Mouse (Mus musculus) splenic B cell, adult 2 months (primary cell): ENCODE measurements around the gene Parp2.
A peak's percentile ranks its signal among the peaks of the same experiment; 100 is the strongest.

Experiments
- DNase-seq: peaks from one replicate; pipeline ENCODE4 v3.0.0-alpha.2; 2011; ENCODE audit warnings: low read depth, low spot score
- H3K27me3 ChIP-seq: 2 replicates; pipeline ENCODE4 v1.6.1; 2012; ENCODE audit warnings: mild to moderate bottlenecking, low read length, moderate library complexity, mixed read lengths; ENCODE audit not compliant: control insufficient read depth, poor library complexity, insufficient read depth, severe bottlenecking
- H3K36me3 ChIP-seq: 2 replicates; pipeline ENCODE4 v1.6.1; 2012; ENCODE audit warnings: mild to moderate bottlenecking, low read length, moderate library complexity, mixed read lengths; ENCODE audit not compliant: control insufficient read depth, poor library complexity, insufficient read depth, severe bottlenecking

The Parp2 gene

GRCm38 (mm10) chr14:50868656-50869055 is 61.0 kb downstream of the Parp2 start:
- no peak for DNase-seq

GRCm38 (mm10) chr14:50869889-50870804 is 62.5 kb downstream of the Parp2 start, which contains the start of gene Tep1:
TSS of gene Tep1 (minus strand) at chr14:50870560.
- Histone ChIP-seq H3K27me3 (no peaks in the 10 kb centered on the region), H3K36me3 (peaks cover 3% of the 10 kb centered on the region)
- peak; percentile 77 for DNase-seq

More at GRCm38 (mm10) chr14:50868656-50869055, 61.0 kb downstream of the Parp2 start:
- Histone ChIP-seq H3K27me3 (no peaks in the 10 kb centered on the region), H3K36me3 (peaks cover 3% of the 10 kb centered on the region)

- Histone ChIP-seq H3K36me3 (peaks cover 3% of the 10 kb centered on the region), H3K27me3 (no peaks in the 10 kb centered on the region)
- no peak for DNase-seq
Measured at GRCm38 (mm10) chr14:50870805-50871143, 63.1 kb downstream of the Parp2 start.
